Mouse (Mus musculus) megakaryocyte, adult 5-6 weeks (primary cell): ENCODE results near the gene Proca1. TPM values are rescaled to one million over a fixed set of nuclear protein-coding genes. Genes with fewer than 3 reads are reported as not detected.

ENCODE experiments used
- ATAC-seq: 2 replicates; pipeline ENCODE4 v1.8.0; 2016; ENCODE audit warnings: mild to moderate bottlenecking, inconsistent platforms; ENCODE audit not compliant: poor library complexity, severe bottlenecking
- total RNA-seq, 2 experiments: library from RNA; stranded (forward) in 1 of 2; stranded (reverse) in 1 of 2; fragments of 153-499, 151-499 nt in 1 of 2; fragments of 221-1000, 200-1000 nt in 1 of 2; gene quantifications; 2 replicates each; pipeline versions ENCODE4 v1.2.3 to v1.2.4; 2015 to 2017

Gene Proca1
- total RNA-seq, 2 experiments from 2014 or later, result 0.62 to 1.1 TPM

DNA sequence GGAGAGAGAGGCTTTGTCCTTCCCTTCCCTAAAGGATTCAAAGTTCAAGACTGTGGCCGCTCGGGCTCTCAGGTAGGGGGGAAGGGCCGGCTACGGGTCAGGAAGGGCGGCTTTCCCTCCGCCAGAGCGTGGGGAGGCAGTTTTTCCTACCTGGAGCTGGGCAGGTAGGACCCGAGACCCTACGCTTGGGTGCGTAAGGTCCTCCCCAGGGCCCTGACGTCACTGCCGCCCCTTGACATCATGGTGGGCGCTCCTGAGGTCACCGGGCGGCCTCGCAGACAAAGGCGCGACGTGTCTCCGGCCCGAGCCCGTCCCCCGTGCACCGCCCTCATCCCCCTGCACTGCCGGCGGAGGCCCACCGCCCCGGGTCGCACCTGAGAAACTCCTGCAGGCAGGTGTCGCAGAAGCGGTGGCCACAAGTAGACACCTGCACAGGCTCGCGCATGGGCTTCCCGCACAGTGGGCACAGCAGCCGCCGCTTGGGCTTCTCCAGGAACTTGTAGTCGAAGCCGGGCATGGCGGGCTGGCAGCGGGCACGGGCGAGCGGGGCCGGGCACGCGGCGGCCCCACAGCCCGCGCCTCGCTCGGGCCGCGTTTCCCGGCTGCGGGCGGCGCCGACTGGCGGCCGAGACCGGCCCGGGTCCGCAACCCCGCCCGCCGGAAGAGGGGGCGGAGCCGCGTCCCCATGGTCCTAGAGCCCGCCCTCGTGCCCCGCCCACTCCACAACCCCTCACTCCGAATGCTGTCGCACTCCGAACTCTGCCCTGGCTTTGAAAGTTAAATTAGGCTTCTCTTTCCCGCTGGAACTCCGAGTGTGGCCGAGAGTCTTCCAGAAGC, 28.1 kb upstream of the Proca1 start, which contains the start of gene Traf4:
Traf4 (minus strand) TSS at position 666 of the 837 bp plus-strand sequence.
- ATAC-seq, result peak; percentile 81

DNA sequence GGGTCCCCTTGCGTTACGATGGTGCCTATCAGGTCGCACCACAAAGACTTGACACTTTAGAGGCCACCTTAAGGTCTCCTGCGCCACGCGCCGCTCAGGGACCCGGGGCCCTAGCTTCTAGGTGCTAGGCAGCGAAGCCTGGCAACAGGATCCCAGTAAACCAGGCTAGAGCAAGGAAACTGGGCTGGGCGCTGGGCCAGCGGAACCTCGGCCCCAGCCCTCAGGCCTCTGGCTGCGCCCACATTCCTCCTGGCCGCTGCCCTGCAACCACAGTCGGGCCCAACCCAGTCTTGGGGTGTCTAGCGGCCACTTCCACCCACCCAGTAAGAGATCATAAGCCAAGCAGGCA, 27.5 kb upstream of the Proca1 start:
- ATAC-seq, result peak; percentile 30

DNA sequence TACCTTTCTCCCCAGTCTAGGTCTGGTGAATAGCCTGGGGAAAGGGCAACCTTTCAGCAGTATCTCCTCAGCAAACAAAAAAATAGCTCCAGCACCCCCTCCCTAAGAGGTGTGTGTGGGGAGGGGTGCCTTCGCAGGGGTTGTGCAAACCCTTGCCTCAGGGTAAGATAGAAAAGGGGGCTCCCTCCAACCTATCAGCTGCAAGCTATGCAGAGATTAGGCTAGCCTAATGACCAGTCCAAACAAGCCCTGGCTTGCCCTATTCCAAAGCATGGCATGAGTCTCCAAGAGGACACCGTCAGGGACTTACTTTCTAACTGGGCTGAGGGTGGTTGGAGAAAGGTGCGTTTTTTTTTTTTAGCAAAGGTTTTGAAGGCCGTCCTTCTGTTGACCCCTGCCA, 27.0 kb upstream of the Proca1 start:
- ATAC-seq, result no peak

GRCm38 (mm10) chr11:78166640-78167039, 26.6 kb upstream of the Proca1 start:
- no peak for ATAC-seq

DNA sequence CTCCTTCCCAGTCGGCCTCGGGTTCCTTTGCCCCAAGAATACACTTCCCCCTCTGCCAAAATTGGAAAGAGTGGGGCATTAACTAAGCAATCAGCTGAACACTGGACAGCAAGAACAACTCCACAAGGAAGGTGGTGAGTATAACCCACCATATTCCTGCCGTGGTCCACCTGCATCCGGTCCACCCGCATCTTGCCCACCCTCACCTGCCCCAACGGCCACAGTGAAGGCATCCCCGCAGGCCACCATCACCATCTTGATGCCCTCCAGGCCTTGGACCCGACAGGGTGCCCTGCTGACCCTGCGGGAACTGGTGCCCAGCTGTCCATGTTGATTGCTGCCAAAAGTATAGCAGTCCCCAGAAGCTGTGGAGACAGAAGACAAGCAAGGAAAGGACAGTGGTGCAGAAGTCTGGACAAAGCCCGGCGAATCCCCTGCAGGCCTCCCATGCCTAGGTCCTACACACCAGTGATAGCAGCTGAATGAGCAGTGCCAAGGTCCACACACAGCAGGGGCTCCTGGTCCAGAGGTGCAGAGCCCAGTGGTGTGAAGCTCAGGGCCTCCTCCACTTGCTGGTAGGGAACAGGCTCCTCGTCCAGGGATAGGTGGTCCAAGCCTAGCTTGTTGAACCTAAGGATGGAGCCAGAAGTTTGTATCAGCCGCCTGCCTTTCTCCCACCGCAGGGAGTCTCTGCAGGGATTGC, 25.8 kb upstream of the Proca1 start:
- ATAC-seq, result no peak

GRCm38 (mm10) chr11:78168541-78169468, 24.4 kb upstream of the Proca1 start:
- ATAC-seq, result peak; percentile 48

- no peak for ATAC-seq
Observed at GRCm38 (mm10) chr11:78170306-78170705, 22.9 kb upstream of the Proca1 start.

GRCm38 (mm10) chr11:78171328-78171727, 21.9 kb upstream of the Proca1 start:
- no peak for ATAC-seq

DNA sequence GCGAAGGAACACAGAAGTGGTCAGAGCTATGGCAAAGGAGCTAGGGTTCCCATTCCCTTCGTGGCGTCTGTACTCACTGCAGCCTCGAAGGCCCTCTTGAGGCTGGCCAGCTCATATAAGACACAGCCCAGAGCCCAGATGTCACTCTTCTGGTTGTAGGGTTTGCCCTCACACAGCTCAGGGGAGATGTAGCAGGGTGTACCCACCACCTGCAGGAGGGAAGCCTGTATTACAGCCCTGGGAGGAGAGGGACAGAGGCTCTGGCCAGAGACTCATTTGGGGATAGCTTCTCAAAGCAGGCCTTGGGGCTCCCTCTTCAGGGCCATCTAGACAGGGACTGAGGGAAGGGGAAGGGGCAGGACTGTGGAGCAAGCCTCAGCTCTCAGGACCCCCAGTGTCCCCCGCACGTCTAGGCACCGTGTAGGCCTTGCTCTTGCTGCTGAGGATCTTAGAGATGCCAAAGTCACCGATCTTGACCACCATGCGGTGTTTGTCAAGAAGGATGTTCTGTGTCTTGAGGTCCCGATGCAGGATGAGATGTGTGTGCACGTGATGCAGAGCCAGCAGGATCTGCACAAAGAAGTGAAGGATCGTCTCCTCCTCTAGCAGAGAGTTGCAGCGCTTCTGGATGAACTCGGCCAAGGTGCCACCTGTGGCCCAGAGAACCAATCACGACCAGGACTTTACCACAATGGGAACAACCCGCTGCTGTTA, 21.0 kb upstream of the Proca1 start:
- no peak for ATAC-seq

DNA sequence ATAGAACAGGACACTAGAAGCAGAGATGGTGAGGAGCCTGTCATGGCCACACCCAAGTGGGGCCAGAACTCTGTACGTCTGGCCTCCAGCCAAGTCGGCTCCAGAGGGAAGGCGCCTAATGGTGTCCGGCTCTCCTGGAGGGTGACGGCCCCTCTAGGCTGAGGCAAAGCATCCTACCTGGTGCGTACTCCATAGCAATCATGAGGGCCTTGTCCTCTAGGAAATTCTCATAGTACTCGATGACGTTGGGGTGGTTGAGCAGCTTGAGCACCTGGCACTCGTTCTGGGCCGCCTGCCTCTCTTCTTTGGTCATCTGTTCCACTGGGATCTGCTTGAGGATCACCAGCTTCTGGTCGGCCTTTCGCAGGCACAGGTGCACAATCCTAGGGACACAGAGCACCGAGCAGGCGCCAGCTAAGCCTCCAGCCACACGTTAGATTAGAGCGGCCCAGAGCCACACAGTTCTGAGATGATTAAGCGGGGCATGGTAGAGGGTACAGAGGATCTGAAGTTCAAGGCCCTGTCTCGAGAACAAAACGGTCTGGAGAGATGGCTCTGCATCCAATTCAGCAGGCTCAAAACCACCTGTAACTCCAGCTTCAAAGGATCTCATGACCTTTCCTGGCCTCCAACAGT, 20.3 kb upstream of the Proca1 start:
- no peak for ATAC-seq

- ATAC-seq, result no peak
Observed at GRCm38 (mm10) chr11:78174506-78174905, 18.7 kb upstream of the Proca1 start.

DNA sequence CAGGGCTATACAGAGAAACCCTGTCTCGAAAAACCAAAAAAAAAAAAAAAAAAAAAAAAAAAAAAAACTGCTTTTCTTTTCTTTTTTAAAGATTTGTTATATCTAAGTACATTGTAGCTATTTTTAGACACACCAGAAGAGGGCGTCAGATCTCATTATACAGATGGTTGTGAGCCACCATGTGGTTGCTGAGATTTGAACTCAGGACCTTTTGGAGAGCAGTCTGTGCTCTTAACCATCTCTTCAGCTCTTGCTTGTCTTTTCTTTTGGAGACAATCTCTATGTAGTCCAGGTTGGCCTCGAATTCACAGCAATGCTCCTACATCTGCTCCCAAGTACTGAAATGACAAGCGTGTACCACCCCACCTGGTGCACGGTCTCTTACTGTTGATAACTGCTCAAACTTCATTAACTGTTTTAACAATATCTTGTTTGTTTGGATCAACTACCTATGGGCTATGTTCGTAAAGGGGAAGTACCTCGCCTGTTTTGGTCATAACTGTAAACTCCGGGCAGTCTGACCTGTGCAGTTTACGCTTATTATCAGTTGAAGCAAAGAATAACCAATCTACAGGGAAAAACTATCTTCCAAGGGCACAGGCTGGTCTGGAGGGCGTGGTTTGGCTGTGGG, 17.3 kb upstream of the Proca1 start:
- no peak for ATAC-seq

DNA sequence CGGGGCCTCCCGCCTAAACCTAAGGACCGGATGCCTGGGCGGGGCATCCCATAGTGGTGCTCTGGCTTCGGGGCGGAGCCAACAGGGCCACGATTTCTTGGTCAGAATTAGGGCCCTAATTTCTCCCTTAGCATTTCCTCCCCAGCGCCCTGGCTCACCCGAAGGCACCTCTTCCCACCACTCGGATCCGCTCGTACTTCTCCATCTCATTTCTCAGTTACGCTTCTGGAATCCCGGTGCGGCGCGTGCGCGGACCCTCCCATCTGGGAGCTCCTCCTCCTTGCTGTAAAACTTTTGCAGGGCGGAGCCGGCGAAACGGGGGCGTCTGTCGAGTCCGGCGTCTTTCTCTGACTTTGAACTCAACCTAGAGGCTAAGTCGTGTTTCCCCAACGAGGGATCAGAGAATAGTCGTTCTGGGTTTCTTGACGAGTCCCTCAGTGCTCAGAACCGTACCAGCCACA, 16.8 kb upstream of the Proca1 start, which contains the start of the genes Nek8 and Tlcd1:
Nek8 (minus strand) TSS at position 274 of the 461 bp plus-strand sequence.
Tlcd1 (plus strand) TSS at position 310 of the 461 bp plus-strand sequence.
- peak; percentile 66 for ATAC-seq

- ATAC-seq, result no peak
Observed at GRCm38 (mm10) chr11:78176905-78177331, 16.3 kb upstream of the Proca1 start.

DNA sequence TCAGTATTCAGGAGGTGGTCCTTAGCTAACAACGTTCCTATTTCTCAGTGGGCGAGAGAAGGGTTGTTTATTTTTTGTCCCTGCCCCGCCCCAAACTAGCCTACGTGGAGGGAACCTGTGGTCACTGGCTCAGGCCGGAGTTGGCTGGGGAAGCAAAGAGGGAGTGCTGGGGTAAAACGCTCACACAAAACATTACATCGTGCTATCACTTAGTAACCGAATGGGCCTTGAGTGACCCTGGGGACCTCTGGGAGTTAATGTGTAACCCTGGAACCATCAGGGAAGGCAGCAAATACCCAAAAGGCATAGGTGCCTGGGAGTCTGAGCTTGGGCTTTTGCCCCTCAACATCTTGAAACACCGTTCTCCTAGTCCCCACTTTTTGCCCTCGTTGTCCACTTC, 15.8 kb upstream of the Proca1 start:
- ATAC-seq, result peak; percentile 48

DNA sequence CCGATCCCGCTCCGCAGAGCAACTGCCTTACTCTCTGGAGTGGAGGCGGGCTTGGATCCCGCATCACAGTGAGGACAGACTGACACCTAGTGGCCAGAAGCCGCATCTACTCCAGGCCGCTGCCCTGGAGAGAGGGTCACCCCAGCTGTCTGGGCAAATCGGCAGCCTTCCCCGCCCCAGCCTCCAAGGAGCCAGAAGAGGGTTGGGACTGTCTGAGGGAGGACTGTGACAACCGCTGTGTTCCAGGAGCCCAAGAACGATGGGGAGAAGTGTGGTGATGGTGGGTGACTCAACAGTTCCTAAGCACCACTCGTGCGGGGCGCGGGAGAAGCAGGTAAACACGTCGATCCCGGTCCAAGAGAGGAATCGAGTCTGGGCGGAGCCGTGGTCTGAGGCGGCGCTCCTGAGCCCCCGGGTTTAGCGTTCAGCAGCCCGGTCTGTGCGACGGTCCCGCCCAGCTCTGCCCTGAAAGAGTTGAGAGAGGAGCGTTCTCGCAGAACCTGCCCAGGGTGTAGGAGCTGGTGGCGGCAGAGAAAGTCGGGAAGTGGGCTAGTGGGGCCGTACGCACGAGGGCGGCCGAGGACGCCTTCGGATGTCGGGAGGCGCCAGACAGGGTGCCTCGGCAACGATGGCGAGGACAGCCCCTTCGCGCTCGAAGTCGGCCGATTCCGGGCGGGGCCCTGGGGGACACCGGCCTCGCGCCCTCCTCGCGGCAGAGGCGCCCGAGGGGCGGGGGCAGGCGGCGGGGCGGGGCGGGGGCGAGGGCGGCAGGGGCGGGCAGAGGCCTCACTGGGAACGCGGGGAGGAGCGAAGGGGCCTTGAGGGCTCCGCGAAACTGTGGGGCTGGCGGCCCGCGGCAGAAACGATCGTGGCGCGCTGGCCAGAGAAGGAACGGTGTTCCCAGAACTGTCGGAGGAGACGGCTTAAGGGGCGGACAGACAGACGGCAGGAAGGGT, 15.0 kb upstream of the Proca1 start:
- ATAC-seq, result peak; percentile 76

DNA sequence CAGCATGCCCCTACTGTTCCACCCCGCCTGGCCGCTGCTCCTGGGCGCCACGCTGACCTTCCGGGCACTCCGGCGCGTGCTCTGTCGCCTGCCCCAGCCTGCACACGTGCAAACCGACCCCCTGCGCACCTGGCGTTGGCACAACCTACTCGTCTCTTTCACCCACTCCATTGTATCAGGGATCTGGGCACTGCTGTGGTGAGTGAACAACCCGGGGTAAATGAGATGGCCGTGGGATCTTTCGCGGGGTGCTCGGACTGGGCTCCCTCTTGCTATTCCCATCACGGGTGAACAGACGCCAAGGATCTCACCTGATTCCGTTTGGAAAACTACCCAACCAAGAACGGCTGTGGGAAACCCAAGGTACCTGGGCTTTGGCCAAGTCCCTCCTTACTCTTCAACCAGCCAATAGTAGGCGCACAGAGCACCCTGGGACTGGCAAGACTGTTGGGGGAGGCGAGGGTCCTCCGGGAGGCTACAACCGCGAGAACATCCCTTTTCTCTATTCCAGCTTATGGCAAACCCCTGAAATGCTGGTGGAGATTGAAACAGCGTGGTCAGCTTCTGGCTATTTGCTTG, 14.2 kb upstream of the Proca1 start:
- no peak for ATAC-seq
